Mouse (Mus musculus) embryo, embryonic 9.5 days (tissue): ENCODE data around the gene Gm9508.
"Not testable (repeated sequence)": the region's sequence is repeated elsewhere in the genome, so short reads cannot be mapped to it uniquely, and the experiment has no call there.

ENCODE experiments used
- DNase-seq: peaks from one replicate; pipeline ENCODE4 v3.0.0-alpha.2; 2017; ENCODE audit errors: extremely low spot score

The Gm9508 gene

GRCm38 (mm10) chr10:77697133-77697532 is at the start of gene Gm9508:
TSS of gene Gm9508 (minus strand) at chr10:77697233.
- no peak for DNase-seq

GRCm38 (mm10) chr10:77741924-77742688 is 45.1 kb upstream of the Gm9508 start, which contains the start of gene Gm18596:
TSS of gene Gm18596 (minus strand) at chr10:77742638.
- not testable (repeated sequence) for DNase-seq

- DNase-seq: no peak
Measured at GRCm38 (mm10) chr10:77738929-77739328, 41.9 kb upstream of the Gm9508 start.

GRCm38 (mm10) chr10:77735928-77736327 is 38.9 kb upstream of the Gm9508 start:
- no peak for DNase-seq

GRCm38 (mm10) chr10:77729241-77729640 is 32.2 kb upstream of the Gm9508 start:
- peak; percentile 22 for DNase-seq

- no peak for DNase-seq
Measured at GRCm38 (mm10) chr10:77728280-77728679, 31.2 kb upstream of the Gm9508 start.

- DNase-seq: no peak
Measured at GRCm38 (mm10) chr10:77726186-77726585, 29.2 kb upstream of the Gm9508 start, which contains the start of gene Gm10100. TSS of gene Gm10100 (plus strand) at chr10:77726486.

- no peak for DNase-seq
Measured at GRCm38 (mm10) chr10:77724855-77725254, 27.8 kb upstream of the Gm9508 start.

- DNase-seq: not testable (repeated sequence)
Measured at GRCm38 (mm10) chr10:77720299-77720698, 23.3 kb upstream of the Gm9508 start, which contains the start of gene Krtap12-1. TSS of gene Krtap12-1 (plus strand) at chr10:77720599.

- no peak for DNase-seq
Measured at GRCm38 (mm10) chr10:77715507-77715906, 18.5 kb upstream of the Gm9508 start, which contains the start of gene Gm10142. TSS of gene Gm10142 (plus strand) at chr10:77715807.

- DNase-seq: no peak
Measured at GRCm38 (mm10) chr10:77713734-77714133, 16.7 kb upstream of the Gm9508 start.

- not testable (repeated sequence) for DNase-seq
Measured at GRCm38 (mm10) chr10:77711157-77711556, 14.1 kb upstream of the Gm9508 start, which contains the start of gene Gm10024. TSS of gene Gm10024 (plus strand) at chr10:77711457.

- DNase-seq: no peak
Measured at GRCm38 (mm10) chr10:77709831-77710230, 12.8 kb upstream of the Gm9508 start.

GRCm38 (mm10) chr10:77706326-77706725 is 9.3 kb upstream of the Gm9508 start, which contains the start of gene Gm10272:
TSS of gene Gm10272 (plus strand) at chr10:77706626.
- no peak for DNase-seq

GRCm38 (mm10) chr10:77690356-77690807 is 6.7 kb downstream of the Gm9508 start, which contains the start of gene Gm19402:
TSS of gene Gm19402 (minus strand) at chr10:77690757.
- DNase-seq: not testable (repeated sequence)

GRCm38 (mm10) chr10:77687021-77687420 is 10.0 kb downstream of the Gm9508 start:
- no peak for DNase-seq

GRCm38 (mm10) chr10:77685895-77686664 is 11.0 kb downstream of the Gm9508 start, which contains the start of gene Tspear:
TSS of gene Tspear (plus strand) at chr10:77686569.
- no peak for DNase-seq

- no peak for DNase-seq
Measured at GRCm38 (mm10) chr10:77684181-77684580, 12.9 kb downstream of the Gm9508 start.

GRCm38 (mm10) chr10:77682994-77683393 is 14.0 kb downstream of the Gm9508 start:
- DNase-seq: no peak

GRCm38 (mm10) chr10:77677562-77677961 is 19.5 kb downstream of the Gm9508 start:
- DNase-seq: peak; percentile 40

- no peak for DNase-seq
Measured at GRCm38 (mm10) chr10:77673765-77674164, 23.3 kb downstream of the Gm9508 start.

- no peak for DNase-seq
Measured at GRCm38 (mm10) chr10:77671519-77671918, 25.5 kb downstream of the Gm9508 start.
